Mouse (Mus musculus): Measurements from ENCODE around the gene G6pc. TPM values are rescaled to one million over a fixed set of nuclear protein-coding genes. Genes with fewer than 3 reads are reported as not detected.

G6pc gene
- total RNA-seq, 1 experiment from 2014 or later: not detected

DNA sequence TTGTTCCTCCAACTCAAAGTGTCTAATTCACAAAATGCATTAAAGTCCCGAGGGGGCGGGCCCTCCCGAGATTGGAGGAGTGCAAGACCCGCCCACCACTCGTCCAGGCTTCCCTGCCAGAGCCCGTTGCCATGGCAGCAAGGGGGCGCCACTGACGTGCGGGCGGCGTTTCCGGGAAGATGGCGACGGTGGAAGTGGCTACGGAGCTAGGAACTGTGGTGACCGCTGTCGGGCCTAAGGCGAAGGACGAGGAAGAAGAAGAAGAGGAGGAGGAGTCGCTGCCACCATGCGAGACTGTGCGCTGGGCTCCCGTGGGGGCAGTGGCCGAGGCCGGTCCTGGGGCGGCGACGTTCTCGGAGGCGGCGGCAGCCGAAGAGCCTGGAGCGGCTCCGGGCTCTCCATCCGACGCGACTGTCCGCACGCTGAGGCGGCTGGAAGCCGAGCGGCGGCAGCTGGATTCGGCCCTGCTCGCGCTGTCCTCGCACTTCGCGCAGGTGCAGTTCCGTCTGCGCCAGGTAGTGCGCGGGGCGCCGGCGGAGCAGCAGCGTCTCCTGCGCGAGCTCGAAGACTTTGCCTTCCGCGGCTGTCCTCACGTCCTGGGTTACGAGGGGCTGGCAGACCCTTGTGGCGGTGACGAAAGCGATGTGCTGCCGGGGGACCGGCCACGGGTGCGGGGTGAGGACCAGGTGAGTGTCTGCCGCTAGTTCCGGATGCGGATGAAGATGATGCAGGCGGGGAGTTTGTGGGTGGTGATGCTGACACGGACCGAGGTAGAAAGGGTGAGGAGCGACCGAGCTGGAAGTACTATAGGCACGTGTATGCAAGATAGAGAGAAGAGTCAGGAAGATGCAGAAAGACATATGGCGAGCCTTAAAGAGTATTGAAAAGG, 57.8 kb downstream of the G6pc start, which contains the start of the genes Rundc1 and Ptges3l:
Rundc1 (plus strand) TSS at position 161 of the 889 bp plus-strand sequence.
Ptges3l (minus strand) TSS at position 409 of the 889 bp plus-strand sequence.
- peak; percentile 96 for ATAC-seq (replicated peaks; ENCODE audit: low read depth, poor library complexity, severe bottlenecking)

DNA sequence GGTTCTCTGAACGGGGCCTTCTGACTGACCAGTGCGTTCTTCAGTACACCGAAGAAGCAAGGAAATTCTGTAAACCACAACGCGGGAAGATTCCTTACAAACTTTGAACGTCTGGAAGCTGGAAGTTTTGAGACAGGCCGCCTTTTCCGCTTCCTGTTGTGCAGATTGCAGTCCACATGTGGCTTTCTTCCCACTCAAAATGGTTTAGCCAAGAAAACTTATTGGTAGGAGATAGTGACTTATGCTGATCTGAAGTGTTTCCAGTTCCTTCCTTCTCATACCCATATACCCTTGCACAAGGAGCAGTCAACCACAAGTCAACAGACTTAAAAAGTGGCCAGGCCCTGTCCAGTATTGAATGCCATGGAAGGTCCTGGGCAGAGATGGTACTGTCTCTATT, 58.8 kb downstream of the G6pc start:
- no peak for ATAC-seq (replicated peaks; ENCODE audit: low read depth, poor library complexity, severe bottlenecking)

Other genes starting within 250 kb of the G6pc start
- gene Retreg3, start 247.7 kb upstream of the G6pc start, total RNA-seq (2017): 21.7 and 32.1 TPM in 2 replicates
- gene Tubg1, start 247.6 kb upstream of the G6pc start, total RNA-seq (2017): 32.5 and 37.8 TPM in 2 replicates
- not detected in 2 replicates for gene Tubg2, start 211.7 kb upstream of the G6pc start, total RNA-seq (2017)
- 0.05 TPM in 2 replicates for gene Cntnap1, start 197.0 kb upstream of the G6pc start, total RNA-seq (2017)
- gene Plekhh3, start 196.2 kb upstream of the G6pc start, total RNA-seq (2017): 0.15 and 0.32 TPM in 2 replicates
- gene Ccr10, start 192.1 kb upstream of the G6pc start, total RNA-seq (2017): not detected in 2 replicates
- gene Ezh1, start 141.1 kb upstream of the G6pc start, total RNA-seq (2017): 15.3 and 22.8 TPM in 2 replicates
- 0.58 TPM in 1 of 2 replicates, not detected in the other for gene Ramp2, start 121.5 kb upstream of the G6pc start, total RNA-seq (2017)
- 51.5 and 61.9 TPM in 2 replicates for gene Vps25, start 113.9 kb upstream of the G6pc start, total RNA-seq (2017)
- not detected in 2 replicates for gene Wnk4, start 107.0 kb upstream of the G6pc start, total RNA-seq (2017)
- gene Cntd1, start 88.5 kb upstream of the G6pc start, total RNA-seq (2017): 1.5 and 5.4 TPM in 2 replicates
- 34.3 and 43.1 TPM in 2 replicates for gene Coa3, start 88.4 kb upstream of the G6pc start, total RNA-seq (2017)
- 152 and 208 TPM in 2 replicates for gene Becn1, start 65.3 kb upstream of the G6pc start, total RNA-seq (2017)
- 112 and 153 TPM in 2 replicates for gene Psme3, start 51.3 kb upstream of the G6pc start, total RNA-seq (2017)
- 0.78 and 2.4 TPM in 2 replicates for gene Aoc2, start 42.5 kb upstream of the G6pc start, total RNA-seq (2017)
- under 0.01 and 0.29 TPM in 2 replicates for gene Aoc3, start 37.0 kb upstream of the G6pc start, total RNA-seq (2017)
- 51.6 and 69.0 TPM in 2 replicates for gene Aarsd1, start 50.1 kb downstream of the G6pc start, total RNA-seq (2017)
- gene Gm27029, start 57.2 kb downstream of the G6pc start, total RNA-seq (2017): 1.1 and 17.0 TPM in 2 replicates
- gene Rundc1, start 57.5 kb downstream of the G6pc start, total RNA-seq (2017): 3.1 and 5.4 TPM in 2 replicates
- gene Ptges3l, start 57.8 kb downstream of the G6pc start, total RNA-seq (2017): not detected in 2 replicates
- gene Rpl27, start 74.7 kb downstream of the G6pc start, total RNA-seq (2017): 3,230 and 4,557 TPM in 2 replicates
- gene Ifi35, start 80.8 kb downstream of the G6pc start, total RNA-seq (2017): 29.9 and 33.1 TPM in 2 replicates
- gene Rnd2, start 97.4 kb downstream of the G6pc start, total RNA-seq (2017): 2.8 and 3.1 TPM in 2 replicates
- 14.4 and 15.5 TPM in 2 replicates for gene Vat1, start 98.7 kb downstream of the G6pc start, total RNA-seq (2017)
- gene Brca1, start 184.4 kb downstream of the G6pc start, total RNA-seq (2017): 43.0 and 49.1 TPM in 2 replicates
- 47.1 and 61.9 TPM in 2 replicates for gene Nbr1, start 184.6 kb downstream of the G6pc start, total RNA-seq (2017)
- 0.50 and 2.9 TPM in 2 replicates for gene Tmem106a, start 214.7 kb downstream of the G6pc start, total RNA-seq (2017)
- not detected in 2 replicates for gene Gm11634, start 231.7 kb downstream of the G6pc start, total RNA-seq (2017)

Measured in common myeloid progenitor, adult 5-6 weeks (primary cell).